Mouse (Mus musculus) retina, postnatal 7 days (tissue): Measurements from ENCODE around the gene Ccdc85c.

Source experiments
- DNase-seq: peaks from one replicate; pipeline ENCODE4 v3.0.0-alpha.2; 2012; ENCODE audit warnings: low read depth, low spot score

Ccdc85c gene

GRCm38 (mm10) chr12:108294620-108295019 lies 19.4 kb upstream of the Ccdc85c start:
- DNase-seq, result no peak

DNA sequence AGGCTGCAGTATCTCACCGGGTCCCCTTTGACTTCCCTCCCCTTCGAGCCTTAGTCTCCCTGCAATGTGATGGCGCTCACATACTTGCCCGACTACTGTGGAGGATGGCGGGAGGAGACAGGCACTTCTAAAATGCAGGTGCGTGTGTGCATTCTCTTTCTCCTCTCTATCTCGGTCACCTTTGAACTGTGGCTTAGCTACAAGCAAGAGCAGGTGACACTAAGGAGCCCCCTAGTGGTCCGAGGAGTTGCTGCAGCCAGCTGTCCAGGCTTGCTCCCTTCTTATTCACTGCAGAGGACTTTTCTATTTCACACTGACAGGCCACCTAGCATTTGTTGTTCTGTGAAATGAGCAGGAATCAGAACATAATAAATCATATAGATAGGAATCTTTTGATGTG lies 17.7 kb upstream of the Ccdc85c start:
- DNase-seq, result peak; percentile 73

GRCm38 (mm10) chr12:108292419-108292818 lies 17.2 kb upstream of the Ccdc85c start:
- DNase-seq, result no peak

DNA sequence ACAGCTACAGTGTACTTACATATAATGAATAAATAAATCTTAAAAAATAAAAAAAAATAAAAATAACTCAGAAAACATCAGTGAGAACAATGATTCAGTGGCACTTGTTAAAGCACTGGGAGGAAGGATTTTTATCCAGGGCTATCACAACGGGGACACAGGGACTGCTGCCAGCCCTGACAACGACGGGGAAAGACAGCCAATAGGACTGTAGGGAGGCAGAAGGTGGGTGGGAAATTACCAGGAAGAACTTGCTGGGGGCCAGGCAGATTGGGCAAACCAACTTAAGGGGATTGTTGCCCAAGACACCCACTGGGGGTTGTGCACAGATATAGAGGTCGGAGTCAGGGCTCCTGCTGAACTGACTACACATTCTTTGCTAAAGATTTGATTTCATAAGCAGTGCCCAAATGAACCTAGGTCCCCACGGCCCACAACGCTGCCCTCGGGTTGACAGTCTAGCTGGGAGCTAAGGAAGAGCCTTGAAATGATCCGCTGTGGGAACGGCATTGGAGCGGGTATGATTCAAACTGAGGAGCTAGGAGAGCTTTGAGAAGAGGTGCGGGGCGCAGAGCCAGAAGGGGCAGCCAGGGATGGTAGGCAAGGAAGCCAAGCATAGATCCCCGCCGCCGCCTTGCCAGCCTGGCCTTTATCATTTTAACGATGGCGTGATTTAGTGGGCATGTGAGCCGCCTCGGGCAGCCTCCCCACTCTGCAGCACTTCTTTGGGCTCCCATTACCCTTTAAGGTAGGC lies 13.1 kb upstream of the Ccdc85c start:
- no peak for DNase-seq

DNA sequence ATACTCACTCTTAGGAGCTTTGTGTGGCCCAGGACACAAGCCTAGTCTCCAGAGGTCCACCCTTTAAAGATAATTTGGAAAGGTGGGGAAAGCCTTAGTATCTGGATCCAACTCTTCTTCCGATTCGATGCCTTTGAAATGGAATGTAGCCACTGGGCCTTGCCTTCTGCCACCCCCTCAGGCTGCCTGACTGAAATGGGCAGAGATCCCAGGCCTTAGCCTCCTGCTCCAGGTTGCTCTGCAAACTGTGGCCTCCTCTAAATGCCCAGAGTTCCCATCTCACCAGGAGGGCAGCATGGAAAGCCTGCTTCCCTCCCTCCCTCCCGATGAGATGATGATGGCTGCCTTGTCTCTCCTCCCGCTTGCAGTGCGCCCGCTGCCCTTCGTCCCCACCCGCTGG lies 11.8 kb upstream of the Ccdc85c start:
- no peak for DNase-seq

- DNase-seq, result no peak
Observed at GRCm38 (mm10) chr12:108286381-108286780, 11.2 kb upstream of the Ccdc85c start.

DNA sequence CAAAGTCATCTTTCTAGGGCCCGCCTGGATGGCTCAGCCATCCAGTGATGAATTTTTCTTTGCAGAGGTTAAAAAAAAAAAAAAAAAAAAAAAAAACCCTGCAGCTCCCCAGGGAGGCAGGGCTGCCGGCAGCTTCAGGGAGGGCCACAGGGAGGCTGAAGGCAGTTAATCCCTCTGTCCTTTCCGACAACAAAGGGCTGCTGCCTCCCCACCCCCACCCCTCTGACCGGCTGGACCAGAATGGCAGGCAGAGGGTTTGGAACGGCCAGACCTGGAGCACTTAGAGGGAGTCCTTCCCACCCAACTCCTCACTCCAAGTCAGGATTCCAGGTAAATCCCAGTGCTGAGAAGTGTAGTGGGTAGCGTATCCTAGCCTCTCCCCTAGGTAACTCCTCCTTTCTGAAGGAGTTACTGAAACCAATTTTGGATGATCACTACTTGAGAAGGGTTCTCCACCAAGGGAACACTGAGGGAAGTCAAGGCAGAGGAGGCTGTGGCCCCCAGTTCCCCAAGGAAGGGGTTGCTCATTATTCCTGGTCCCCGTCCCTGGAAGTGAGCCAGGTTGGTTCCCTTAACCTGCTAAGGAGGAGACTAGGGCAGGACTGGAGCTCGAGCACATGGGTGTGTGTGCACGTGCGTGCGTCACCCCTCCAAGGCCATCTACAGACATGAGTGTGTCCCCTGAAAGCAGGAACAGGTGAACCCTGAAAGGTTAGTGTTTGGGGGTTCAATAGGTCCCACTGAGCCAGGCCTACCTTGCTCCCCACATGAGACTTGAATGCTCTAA lies 10.2 kb upstream of the Ccdc85c start:
- no peak for DNase-seq

- DNase-seq, result peak; percentile 71
Observed at GRCm38 (mm10) chr12:108284455-108285224, 9.4 kb upstream of the Ccdc85c start.

- DNase-seq, result no peak
Observed at GRCm38 (mm10) chr12:108278221-108278918, 3.1 kb upstream of the Ccdc85c start.

DNA sequence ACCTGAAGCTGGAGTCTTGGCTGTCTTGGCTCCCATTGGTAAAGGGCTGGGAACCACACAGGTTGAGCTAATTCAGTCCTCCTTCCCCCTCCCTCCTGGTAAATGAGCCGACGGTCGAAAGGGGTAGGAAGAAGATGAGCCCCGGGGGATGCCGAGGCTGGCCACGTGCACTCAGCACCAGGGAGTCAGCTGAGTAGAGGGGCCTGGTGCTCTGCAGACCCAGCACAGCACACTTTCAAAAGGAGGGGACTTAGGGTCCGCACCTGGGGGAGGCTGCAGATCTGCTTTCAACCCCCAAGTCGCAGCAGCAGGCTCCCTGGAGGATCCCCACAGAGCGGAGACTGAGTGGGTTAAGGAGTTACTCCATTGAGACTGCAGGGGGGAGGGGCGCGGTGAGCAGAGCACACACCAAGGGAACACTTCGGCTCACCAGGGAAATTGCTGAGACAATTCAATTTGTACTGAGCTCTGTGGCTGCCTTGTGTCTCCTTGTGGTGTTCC lies 2.2 kb upstream of the Ccdc85c start:
- no peak for DNase-seq

GRCm38 (mm10) chr12:108275920-108276822 lies 946 bp upstream of the Ccdc85c start:
- DNase-seq, result peak; percentile 67

- peak; percentile 98 for DNase-seq
Observed at GRCm38 (mm10) chr12:108275508-108275890, 274 bp upstream of the Ccdc85c start.

DNA sequence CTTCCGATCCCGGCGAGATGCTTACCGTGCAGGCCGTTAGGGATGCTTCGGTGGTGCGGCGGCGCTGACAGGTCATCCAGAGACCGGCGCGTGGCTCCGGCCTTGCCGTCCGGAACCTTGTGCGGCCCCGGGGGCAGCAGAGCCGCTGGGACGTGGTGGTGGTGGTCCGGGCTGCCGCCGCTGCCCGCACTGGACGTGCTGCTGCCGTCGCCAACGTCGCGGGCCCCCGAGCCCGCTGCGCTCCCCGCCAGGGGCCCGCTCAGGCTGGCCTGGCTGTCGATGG lies 971 bp downstream of the Ccdc85c start:
- no peak for DNase-seq

DNA sequence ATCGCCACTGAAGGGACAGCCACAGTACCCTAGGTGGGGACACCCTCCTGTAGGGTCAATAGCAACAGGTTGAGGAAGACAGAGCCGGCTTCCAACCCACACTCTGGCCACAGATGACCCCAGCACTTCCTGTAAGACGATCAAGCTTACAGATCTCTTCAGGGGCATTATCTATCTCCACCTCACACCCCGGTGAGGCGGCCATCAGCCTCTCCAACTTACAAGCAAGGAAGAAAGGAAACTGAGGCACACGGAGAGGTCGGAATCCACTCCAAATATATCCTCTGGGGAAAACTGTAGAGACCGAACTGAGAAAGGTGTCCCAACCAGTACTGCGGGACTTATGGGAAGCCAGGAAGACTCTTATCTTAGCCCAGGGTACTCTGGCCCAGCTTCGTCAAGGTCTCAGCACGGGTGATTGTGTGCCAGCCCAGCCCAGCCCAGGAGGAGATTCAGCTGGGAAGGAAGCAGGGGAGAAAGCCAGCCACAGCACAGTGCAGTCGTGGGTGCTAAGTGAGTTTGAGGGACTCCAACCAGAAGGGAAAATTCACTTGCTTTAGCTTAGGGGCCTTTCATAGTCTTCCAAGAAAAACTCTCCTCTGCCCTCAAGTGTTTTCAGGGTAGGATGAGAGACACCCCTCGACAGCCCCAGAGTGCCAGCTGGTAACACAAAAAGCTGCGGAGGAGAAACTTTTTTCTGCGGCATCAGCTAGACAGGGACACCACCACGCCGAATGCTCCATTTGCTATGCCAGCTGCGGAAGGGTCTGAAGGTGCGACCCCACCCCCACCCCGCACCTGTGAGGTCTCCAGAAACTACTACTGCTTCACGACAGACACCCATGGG lies 1.5 kb downstream of the Ccdc85c start:
- DNase-seq, result no peak

DNA sequence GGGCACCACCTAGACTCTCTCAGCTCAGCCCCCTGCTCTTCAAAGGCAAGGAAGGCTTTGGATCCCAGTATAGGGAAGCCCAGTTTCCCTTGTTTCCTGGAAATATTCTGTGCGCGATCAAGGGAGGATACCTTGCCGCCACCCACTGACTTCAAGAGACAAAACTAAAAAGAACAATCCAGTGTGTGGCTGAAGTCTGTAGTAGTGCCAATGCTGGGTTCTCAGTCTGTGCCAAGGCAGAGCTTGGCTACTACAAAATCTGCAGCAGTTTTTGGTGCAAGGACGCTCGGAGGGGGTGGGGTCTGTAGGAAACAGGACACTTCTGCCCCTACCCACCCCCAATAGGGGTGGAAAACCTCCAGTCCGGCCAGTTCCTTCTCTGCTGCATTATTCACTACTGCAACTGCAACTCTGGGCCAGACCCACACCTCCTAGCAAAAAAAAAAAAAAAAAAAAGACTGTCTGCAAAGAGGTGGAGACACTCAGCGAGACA lies 3.0 kb downstream of the Ccdc85c start:
- DNase-seq, result no peak

DNA sequence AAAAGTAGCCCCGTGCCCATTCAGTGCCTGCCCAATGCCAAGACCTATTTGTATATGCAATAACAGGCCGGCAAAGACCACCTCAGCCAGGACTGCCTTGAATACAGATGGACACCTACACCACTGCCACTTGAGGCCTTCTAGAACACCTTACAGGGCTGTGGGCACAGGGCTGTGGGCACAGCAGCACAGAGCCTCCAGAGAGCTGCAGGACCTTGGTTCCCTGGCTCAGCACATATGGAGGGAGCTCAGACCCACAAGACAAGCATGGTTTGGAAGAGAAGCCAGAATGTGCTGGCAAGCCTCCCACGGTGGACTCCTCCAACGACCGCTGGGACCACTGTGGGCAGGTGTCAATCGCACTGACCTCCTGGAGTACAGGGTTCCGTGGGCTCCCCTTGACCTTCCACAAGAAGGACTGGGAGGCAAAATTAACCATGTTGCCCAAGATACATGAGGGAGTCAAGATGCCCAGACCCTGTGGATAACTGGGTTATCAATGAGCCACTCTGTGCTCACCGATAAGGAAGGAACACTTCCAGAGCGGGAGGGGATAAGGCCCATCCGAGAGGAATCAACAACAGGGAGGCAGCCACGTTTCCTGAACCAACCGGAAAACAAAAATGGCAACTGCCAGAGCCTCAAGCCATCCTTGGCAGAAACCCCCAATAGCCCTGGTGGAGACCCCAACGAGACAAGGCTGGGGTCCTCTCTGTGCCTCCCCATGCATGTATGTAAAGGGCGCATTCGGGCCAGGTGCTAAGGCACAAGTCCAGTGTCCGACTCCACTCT lies 3.7 kb downstream of the Ccdc85c start:
- DNase-seq, result no peak

GRCm38 (mm10) chr12:108270240-108270919 lies 4.8 kb downstream of the Ccdc85c start:
- DNase-seq, result no peak

- DNase-seq, result no peak
Observed at GRCm38 (mm10) chr12:108269699-108270098, 5.5 kb downstream of the Ccdc85c start.
